Mouse (Mus musculus): Measurements from ENCODE around the gene Fam207a.

Fam207a gene

GRCm38 (mm10) chr10:77531026-77532019 lies 15.7 kb upstream of the Fam207a start:
- no peak for DNase-seq (ENCODE audit: low spot score)

- DNase-seq (ENCODE audit: low spot score) = peak; percentile 69
These were observed 14.6 kb upstream of the Fam207a start, which contains the start of gene Itgb2 for GRCm38 (mm10) chr10:77530140-77530539. Gene Itgb2 (plus strand): TSS chr10:77530252.

GRCm38 (mm10) chr10:77528634-77529033 lies 13.0 kb upstream of the Fam207a start:
- no peak for DNase-seq (ENCODE audit: low spot score)

GRCm38 (mm10) chr10:77526488-77526887 lies 10.9 kb upstream of the Fam207a start:
- no peak for DNase-seq (ENCODE audit: low spot score)

GRCm38 (mm10) chr10:77523321-77523720 lies 7.7 kb upstream of the Fam207a start:
- DNase-seq (ENCODE audit: low spot score) = no peak

- DNase-seq (ENCODE audit: low spot score) = no peak
These were observed 7.2 kb upstream of the Fam207a start for GRCm38 (mm10) chr10:77522746-77523145.

GRCm38 (mm10) chr10:77522021-77522731 lies 6.6 kb upstream of the Fam207a start:
- DNase-seq (ENCODE audit: low spot score) = no peak

GRCm38 (mm10) chr10:77520497-77520896 lies 4.9 kb upstream of the Fam207a start:
- no peak for DNase-seq (ENCODE audit: low spot score)

GRCm38 (mm10) chr10:77519191-77519590 lies 3.6 kb upstream of the Fam207a start:
- DNase-seq (ENCODE audit: low spot score) = no peak

GRCm38 (mm10) chr10:77517801-77518200 lies 2.2 kb upstream of the Fam207a start:
- no peak for DNase-seq (ENCODE audit: low spot score)

GRCm38 (mm10) chr10:77517066-77517620 lies 1.6 kb upstream of the Fam207a start:
- peak; percentile 74 for DNase-seq (ENCODE audit: low spot score)

- DNase-seq (ENCODE audit: low spot score) = no peak
These were observed 880 bp upstream of the Fam207a start for GRCm38 (mm10) chr10:77516379-77516951.

GRCm38 (mm10) chr10:77510225-77510982 lies 5.2 kb downstream of the Fam207a start:
- no peak for DNase-seq (ENCODE audit: low spot score)

- DNase-seq (ENCODE audit: low spot score) = peak; percentile 82
These were observed 6.0 kb downstream of the Fam207a start for GRCm38 (mm10) chr10:77509403-77510187.

GRCm38 (mm10) chr10:77508744-77509143 lies 6.8 kb downstream of the Fam207a start:
- no peak for DNase-seq (ENCODE audit: low spot score)

GRCm38 (mm10) chr10:77507779-77508178 lies 7.8 kb downstream of the Fam207a start:
- no peak for DNase-seq (ENCODE audit: low spot score)

GRCm38 (mm10) chr10:77506961-77507577 lies 8.5 kb downstream of the Fam207a start:
- peak; percentile 75 for DNase-seq (ENCODE audit: low spot score)

GRCm38 (mm10) chr10:77506526-77506925 lies 9.1 kb downstream of the Fam207a start:
- DNase-seq (ENCODE audit: low spot score) = no peak

- no peak for DNase-seq (ENCODE audit: low spot score)
These were observed 11.4 kb downstream of the Fam207a start for GRCm38 (mm10) chr10:77504143-77504542.
